Mouse (Mus musculus) left cerebral cortex, postnatal 36 days (tissue): ENCODE data around the gene Kif27. TPM values are rescaled to one million over a fixed set of nuclear protein-coding genes. Genes with fewer than 3 reads are reported as not detected.

ENCODE experiments used
- DNase-seq, 2 experiments: peaks; one replicate each; pipeline ENCODE4 v3.0.0; 2021 to 2022; ENCODE audit warnings: low spot score in 2 of 2, mixed read lengths in 1 of 2
- intact Hi-C: fragments of 180-260 bp; cut with DNase I; formaldehyde crosslinking; loops from one replicate; pipeline ENCODE4 v1.15.1; 2025
- microRNA-seq: library from miRNA; unstranded; fragments of <30 nt; microRNA quantifications from one replicate; pipeline ENCODE4 v1.2.0, GENCODE M21; 2022
- total RNA-seq, 2 experiments: library from RNA; stranded (reverse); gene quantifications; 2 replicates each; pipeline ENCODE4 v1.2.3; 2021

Gene Kif27
- total RNA-seq, 2 experiments from 2014 or later = 2.7 to 3.2 TPM

DNA sequence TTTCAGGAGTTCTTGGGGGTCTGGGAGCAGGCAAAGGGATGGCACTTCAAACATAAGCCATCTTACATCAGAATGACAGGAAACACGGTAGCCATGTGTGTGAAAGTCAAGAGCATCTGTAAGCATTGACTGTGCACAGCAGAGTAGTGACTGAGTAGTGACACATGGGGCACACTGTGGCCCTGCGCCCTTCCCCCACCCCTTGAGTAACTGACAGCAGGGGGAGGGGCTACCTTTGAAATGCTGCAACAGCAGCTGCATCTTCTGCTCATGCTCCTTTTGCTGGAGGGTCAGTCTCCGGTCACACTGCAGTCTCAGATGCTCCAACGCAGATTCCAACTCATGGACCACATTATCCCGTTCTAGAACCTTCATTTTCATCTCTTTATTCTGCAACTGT, 66.1 kb downstream of the Kif27 start:
- intact Hi-C loops = no loop called here

GRCm38 (mm10) chr13:58289308-58289707, 69.6 kb downstream of the Kif27 start:
- intact Hi-C loops = loop anchor here (2.0 to 5.0 kb wide), 3 partner anchors 97 to 301 kb away; no protein-coding TSS in a partner anchor

More for the DNA sequence above, 66.1 kb downstream of the Kif27 start:
- no peak for DNase-seq

DNA sequence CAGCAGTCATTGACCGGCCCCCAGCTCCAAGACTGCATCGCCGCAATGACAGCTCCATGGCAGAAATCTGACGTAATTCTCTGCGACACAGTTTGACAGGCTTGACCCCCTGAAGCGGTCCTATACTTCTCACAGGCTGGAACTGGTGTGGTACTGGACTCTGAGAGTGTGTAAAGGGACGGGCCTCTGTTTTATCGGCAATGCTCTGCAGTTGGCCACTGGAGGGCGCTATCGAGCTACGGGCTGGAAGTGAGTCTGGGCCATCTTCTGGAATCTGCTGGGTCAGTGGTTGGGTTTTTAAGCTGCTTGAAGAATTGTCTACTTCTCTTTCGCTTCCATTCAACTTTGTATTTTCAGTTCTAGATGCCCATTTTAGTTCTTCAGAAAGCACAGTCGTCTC, 71.1 kb downstream of the Kif27 start:
- intact Hi-C loops = loop anchor here (2.0 to 5.0 kb wide), 3 partner anchors 99 to 303 kb away; no protein-coding TSS in a partner anchor

More at GRCm38 (mm10) chr13:58289308-58289707, 69.6 kb downstream of the Kif27 start:
- DNase-seq = no peak

DNA sequence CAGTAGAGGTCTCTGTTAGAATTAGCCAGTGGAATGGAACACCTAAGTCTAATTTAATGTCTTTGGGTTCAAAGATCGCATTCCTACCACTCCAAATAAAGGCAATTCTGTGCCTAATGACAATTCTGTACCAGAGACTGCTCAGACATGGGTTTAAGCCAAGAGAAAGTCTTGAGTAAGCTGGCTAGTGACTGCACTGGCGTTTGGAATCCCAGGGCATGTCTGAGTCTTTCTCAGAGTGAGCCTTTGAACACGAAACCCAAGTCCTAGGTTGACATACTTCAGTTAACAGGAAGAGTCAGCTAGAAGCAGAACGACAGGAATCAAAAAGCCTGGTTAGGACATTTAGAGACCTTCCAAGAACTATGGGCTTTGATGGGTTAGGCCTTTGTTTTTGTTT, 75.5 kb downstream of the Kif27 start:
- intact Hi-C loops = no loop called here
- no peak for DNase-seq

More for the DNA sequence above, 71.1 kb downstream of the Kif27 start:
- DNase-seq = peak; percentile 53 to 66

DNA sequence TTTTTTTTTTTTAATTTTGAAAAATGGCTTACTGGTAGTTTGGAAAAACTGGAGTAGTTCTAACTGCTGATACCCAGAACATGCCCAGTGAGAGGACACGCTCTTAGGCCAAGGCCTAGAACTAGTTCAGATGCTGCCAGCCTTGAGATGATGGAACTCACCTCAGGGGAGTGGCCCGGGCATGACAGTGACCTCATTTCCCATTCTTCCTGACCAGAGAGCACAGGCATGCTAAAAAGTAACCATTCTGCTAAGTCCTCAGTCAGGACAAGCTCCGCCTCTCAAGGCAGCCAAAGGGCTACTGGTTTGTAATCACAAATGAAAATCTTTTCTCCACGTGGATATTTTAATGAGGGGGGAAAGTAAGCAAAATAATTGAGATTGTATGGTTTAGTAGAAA, 77.0 kb downstream of the Kif27 start:
- no peak for DNase-seq
- intact Hi-C loops = no loop called here

- intact Hi-C loops = no loop called here
- no peak for DNase-seq
Observed at GRCm38 (mm10) chr13:58280528-58280927, 78.4 kb downstream of the Kif27 start.

- intact Hi-C loops = no loop called here
Observed at GRCm38 (mm10) chr13:58276256-58276655, 82.7 kb downstream of the Kif27 start.

DNA sequence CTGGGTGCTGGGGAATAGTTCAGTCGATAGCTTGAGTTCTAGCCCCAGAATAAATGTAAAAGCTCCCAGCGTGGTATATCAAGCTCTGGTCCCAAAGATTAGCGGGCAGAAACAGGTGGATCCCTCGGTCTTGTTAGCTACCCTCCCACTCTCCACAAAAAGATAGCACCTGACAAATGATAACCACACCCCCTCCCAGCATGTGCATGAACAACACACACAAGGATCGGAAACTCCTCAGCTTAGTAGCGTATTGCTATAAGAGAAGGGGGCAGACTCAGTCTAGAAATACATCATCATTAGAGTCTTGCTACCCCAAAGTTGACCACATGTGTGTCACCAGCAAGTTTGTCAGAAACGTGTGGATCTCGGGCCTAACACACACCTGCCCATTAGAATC, 83.3 kb downstream of the Kif27 start, which contains the start of gene Gkap1:
Gkap1 (minus strand) TSS at position 101 of the 400 bp plus-strand sequence.
- intact Hi-C loops = no loop called here
- DNase-seq = no peak

More at GRCm38 (mm10) chr13:58276256-58276655, 82.7 kb downstream of the Kif27 start:
- DNase-seq = no peak

DNA sequence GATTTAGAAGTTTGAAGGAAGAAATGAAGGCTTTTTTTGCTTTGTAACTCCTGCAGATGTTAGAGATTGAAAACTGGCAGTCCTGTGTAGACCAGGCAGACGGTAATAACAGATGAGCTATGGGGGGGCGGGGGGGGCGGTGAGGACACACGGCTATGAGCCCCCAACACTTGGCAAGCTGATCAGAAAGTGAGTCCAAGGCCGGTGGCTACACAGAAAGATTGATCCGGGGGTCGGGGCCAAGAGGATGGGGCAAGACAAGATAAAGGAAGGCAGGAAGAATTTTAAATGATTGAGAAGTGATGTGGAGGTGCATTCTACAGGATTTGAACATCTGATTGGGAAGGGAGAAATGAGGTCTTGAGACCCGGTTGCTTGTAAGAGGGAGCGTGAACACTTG, 83.8 kb downstream of the Kif27 start:
- intact Hi-C loops = no loop called here
- DNase-seq = no peak

- peak; percentile 50 to 63 for DNase-seq
- intact Hi-C loops = no loop called here
Observed at GRCm38 (mm10) chr13:58274259-58274991, 84.5 kb downstream of the Kif27 start.

- peak; percentile 22 to 39 for DNase-seq
- intact Hi-C loops = no loop called here
Observed at GRCm38 (mm10) chr13:58273411-58274258, 85.3 kb downstream of the Kif27 start.

DNA sequence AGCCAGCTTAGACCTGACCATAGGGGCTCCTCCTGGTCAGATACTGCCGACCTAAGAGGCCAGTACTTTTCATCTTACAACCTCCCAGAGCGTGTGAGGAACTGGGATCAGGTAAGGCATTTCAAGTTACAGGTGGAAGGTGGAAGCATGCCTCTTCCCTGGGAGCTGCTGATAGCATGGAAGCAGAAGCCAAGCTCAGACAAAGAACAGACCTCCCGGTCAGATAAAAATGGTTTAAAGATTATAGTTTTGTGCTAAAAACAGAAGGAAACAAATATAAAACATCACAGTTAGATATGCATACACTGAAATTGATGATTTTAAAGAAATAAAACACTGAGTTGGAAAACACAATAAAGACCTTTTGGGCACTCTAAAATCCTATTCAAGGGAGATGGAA, 92.1 kb downstream of the Kif27 start:
- intact Hi-C loops = no loop called here
- no peak for DNase-seq

DNA sequence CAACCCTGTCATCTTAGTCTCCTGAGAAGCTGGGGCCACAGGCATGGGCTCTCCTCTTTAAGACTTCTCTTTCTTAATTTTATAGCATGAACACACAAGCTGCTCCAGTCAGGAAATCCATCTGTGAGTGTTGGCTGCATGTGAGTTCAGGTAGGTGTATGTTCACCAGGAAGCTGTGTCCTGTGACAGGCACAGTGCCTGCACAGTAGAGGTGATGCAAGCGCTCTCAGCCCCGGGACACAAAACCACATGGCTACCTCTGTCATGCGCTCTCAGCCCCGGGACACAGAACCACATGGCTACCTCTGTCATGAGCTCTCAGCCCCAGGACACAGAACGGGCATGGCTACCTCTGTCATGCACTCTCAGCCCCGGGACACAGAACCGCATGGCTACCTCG, 95.4 kb downstream of the Kif27 start:
- intact Hi-C loops = no loop called here
- no peak for DNase-seq

DNA sequence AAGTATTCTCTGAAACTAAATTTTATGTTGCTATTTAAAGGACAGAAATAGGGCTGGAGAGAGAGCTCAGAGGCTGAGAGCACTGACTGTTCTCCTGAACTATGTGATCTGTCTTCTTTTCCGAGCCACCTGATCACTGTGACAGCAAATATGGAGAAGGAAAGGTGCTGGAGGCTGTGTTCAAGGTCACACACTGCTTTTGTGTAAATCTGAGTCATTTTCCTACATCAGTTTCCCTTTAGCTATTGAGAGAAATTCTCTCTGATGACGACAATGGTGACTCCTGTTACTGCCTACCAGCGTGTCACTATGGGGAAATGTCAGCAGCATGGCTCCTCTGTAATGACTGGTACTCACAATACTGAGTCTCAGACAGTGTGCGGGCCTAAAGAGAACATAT, 97.2 kb downstream of the Kif27 start:
- intact Hi-C loops = no loop called here
- DNase-seq = no peak

DNA sequence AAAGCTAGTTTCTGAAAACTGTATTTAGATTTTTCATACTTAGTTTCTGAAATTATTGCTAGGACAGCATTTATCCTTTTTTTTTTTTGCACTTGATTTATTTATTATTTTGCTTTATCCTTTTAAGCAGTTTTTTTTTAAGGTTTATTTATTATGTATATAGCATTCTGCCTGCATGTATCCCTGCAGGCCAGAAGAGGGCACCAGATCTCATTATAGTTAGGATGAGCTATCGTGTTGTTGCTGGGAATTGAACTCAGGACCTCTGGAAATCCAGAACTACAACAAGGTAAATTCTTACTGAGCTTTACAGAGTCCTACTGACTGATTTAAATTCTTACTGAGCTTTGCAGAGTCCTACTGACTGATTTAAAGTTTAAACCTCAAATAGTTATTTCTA, 105.7 kb downstream of the Kif27 start:
- intact Hi-C loops = no loop called here
- no peak for DNase-seq

DNA sequence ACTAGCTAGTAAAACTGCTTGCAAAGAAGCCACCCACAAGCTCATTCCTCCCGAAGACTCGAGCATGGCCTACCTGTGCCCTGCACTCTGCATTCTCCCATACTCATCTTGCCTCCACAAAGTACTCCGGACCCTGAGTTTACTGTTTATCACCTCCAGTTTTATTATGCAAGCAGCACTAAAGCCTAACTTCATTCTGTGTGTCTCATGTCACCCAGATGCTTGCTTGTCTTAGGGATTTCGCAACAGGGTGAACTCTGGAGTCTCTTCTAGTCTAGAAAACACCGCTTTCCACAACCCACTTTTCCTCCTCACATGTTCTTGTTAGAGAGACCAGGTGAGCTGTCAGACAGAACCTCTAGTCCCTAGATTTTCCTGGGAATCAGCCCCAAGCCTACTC, 110.0 kb downstream of the Kif27 start:
- intact Hi-C loops = no loop called here
- DNase-seq = no peak

Small RNA genes within 50 kb of the gene (microRNA-seq; reads per million reads assigned to microRNA genes)
- gene Mir6369 = not detected
- gene Mir7-1 = 54.6 reads per million, percentile 51 among the genes with 10 or more reads in this experiment

Other genes starting within 250 kb of the Kif27 start
- gene Klhl3, start 245.5 kb downstream of the Kif27 start, total RNA-seq = 10 to 100 TPM; 27.8 to 38.4 TPM
- 100 to 1,000 TPM; 118 to 134 TPM for gene Hnrnpa0, start 230.6 kb downstream of the Kif27 start, total RNA-seq
- gene Idnk, start 201.5 kb downstream of the Kif27 start, total RNA-seq = 10 to 100 TPM; 27.0 to 27.1 TPM
- 100 to 1,000 TPM; 137 to 144 TPM for gene Ubqln1, start 143.5 kb downstream of the Kif27 start, total RNA-seq
- gene Gkap1, start 83.4 kb downstream of the Kif27 start, total RNA-seq = 10 to 100 TPM; 17.3 to 19.1 TPM
- gene 2210016F16Rik, start 26.1 kb upstream of the Kif27 start, total RNA-seq = 1 to 10 TPM; 7.1 to 7.4 TPM
- gene Rmi1, start 43.1 kb upstream of the Kif27 start, total RNA-seq = 10 to 100 TPM; 11.6 to 13.8 TPM
- gene Hnrnpk, start 44.2 kb upstream of the Kif27 start, total RNA-seq = 100 to 1,000 TPM; 576 to 584 TPM